Mouse (Mus musculus): ENCODE results near the gene Dact3. TPM values are rescaled to one million over a fixed set of nuclear protein-coding genes. Genes with fewer than 3 reads are reported as not detected.

Gene Dact3
- polyA plus RNA-seq, 1 experiment from 2014 or later: 1.5 TPM

GRCm38 (mm10) chr7:16859902-16860651, 15.0 kb upstream of the Dact3 start:
- WGBS (ENCODE audit: insufficient replicate concordance): 29% methylated on average over 5 of the region's 5 CpGs
- H3K27me3 ChIP-seq (replicated peaks): no peaks in the 10 kb centered on the region

GRCm38 (mm10) chr7:16867488-16867887, 7.6 kb upstream of the Dact3 start:
- 67% methylated on average over 3 of the region's 3 CpGs for WGBS (ENCODE audit: insufficient replicate concordance)
- H3K36me3 ChIP-seq: peaks cover 34% of the 10 kb centered on the region
- no peak overlapping the region for H3K4me2 ChIP-seq
- H3K9me3 ChIP-seq (replicated peaks): no peaks in the 10 kb centered on the region
- ATAC-seq: peak; percentile 36; the same call in 1 of the 2 replicates
- H3K4me3 ChIP-seq: no peak overlapping the region
- no peaks in the 10 kb centered on the region for H3K27me3 ChIP-seq (replicated peaks)
- no peak overlapping the region for H3K9ac ChIP-seq
- 0 out of 2 replicates have a peak overlapping the region, but pooled peaks have one; percentile 1 for H3K27ac ChIP-seq
- peaks cover 5% of the 10 kb centered on the region for H3K4me1 ChIP-seq

More at GRCm38 (mm10) chr7:16859902-16860651, 15.0 kb upstream of the Dact3 start:
- no peak overlapping the region for H3K27ac ChIP-seq
- 0 out of 2 replicates have a peak, but pooled peaks cover 2% of the 10 kb centered on the region for H3K4me1 ChIP-seq
- H3K9me3 ChIP-seq (replicated peaks): no peaks in the 10 kb centered on the region
- H3K4me2 ChIP-seq: no peak overlapping the region
- no peak overlapping the region for H3K4me3 ChIP-seq
- peaks cover 57% of the 10 kb centered on the region for H3K36me3 ChIP-seq
- no peak overlapping the region for H3K9ac ChIP-seq
- no peak for ATAC-seq

- Histone ChIP-seq H3K9ac (no peak overlapping the region), H3K4me3 (no peak overlapping the region), H3K4me1 (peaks cover 12% of the 10 kb centered on the region), H3K36me3 (peaks cover 24% of the 10 kb centered on the region), H3K27me3 (replicated peaks) (no peaks in the 10 kb centered on the region), H3K27ac (no peak overlapping the region), H3K4me2 (no peak overlapping the region), H3K9me3 (replicated peaks) (no peaks in the 10 kb centered on the region)
- WGBS (ENCODE audit: insufficient replicate concordance): 69% methylated on average over 16 of the region's 16 CpGs
- ATAC-seq: peak; percentile 49; the same call in 1 of the 2 replicates
Observed at GRCm38 (mm10) chr7:16869497-16869896, 5.6 kb upstream of the Dact3 start.

DNA sequence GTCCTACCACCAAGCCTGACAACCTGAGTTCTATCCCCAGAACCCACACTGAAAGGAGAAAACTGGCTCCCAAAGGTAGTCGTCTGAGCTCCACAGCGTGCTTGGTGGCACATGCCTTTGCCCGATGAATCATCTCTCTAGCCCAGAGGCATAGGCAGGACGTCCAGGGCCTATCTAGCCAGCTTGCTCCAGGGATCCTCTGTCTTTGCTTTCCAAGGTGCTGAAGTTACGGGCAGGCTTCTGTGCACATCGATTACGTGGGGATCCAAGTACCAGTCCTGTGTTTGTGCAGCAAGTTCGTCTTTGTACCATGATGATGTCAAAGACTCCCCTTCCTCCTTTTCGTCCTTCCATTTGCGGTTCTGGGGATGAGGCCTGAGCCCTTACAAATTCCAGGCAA, 3.5 kb upstream of the Dact3 start:
- Histone ChIP-seq H3K4me3 (no peak overlapping the region), H3K27me3 (replicated peaks) (peaks cover 13% of the 10 kb centered on the region), H3K9ac (no peak overlapping the region), H3K27ac (no peak overlapping the region), H3K36me3 (0 out of 2 replicates have a peak, but pooled peaks cover 9% of the 10 kb centered on the region), H3K4me2 (no peak overlapping the region), H3K9me3 (replicated peaks) (no peaks in the 10 kb centered on the region), H3K4me1 (peaks cover 24% of the 10 kb centered on the region)
- 77% methylated on average over 10 of the region's 10 CpGs for WGBS (ENCODE audit: insufficient replicate concordance)
- no peak for ATAC-seq

DNA sequence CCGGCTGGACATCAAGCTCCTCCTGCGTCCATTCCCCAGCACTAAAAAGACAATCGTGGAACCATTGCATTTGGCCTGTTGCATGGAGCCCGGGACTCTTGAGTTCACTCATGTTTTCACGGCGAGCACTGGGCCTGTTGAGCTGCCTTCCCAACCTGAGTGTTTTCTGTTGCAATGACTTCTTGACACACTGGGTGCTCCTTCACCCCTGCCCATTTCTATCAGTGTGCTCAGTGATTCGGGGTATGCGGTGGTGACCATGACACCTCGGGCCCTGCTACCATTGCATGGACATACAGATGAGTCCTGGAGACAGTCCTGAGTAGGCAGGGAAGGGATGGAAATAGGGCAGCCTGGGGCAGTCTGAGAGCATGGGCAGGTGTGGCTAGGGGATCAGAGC, 2.6 kb upstream of the Dact3 start:
- Histone ChIP-seq H3K36me3 (0 out of 2 replicates have a peak, but pooled peaks cover 9% of the 10 kb centered on the region), H3K4me3 (no peak overlapping the region), H3K9ac (no peak overlapping the region), H3K9me3 (replicated peaks) (no peaks in the 10 kb centered on the region), H3K4me2 (no peak overlapping the region), H3K4me1 (peaks cover 28% of the 10 kb centered on the region), H3K27me3 (replicated peaks) (peaks cover 18% of the 10 kb centered on the region), H3K27ac (no peak overlapping the region)
- no peak for ATAC-seq
- WGBS (ENCODE audit: insufficient replicate concordance): 78% methylated on average over 9 of the region's 9 CpGs

- Histone ChIP-seq H3K9me3 (replicated peaks) (no peaks in the 10 kb centered on the region), H3K4me3 (no peak overlapping the region), H3K27me3 (replicated peaks) (peaks cover 18% of the 10 kb centered on the region), H3K36me3 (0 out of 2 replicates have a peak, but pooled peaks cover 9% of the 10 kb centered on the region), H3K9ac (no peak overlapping the region), H3K4me2 (no peak overlapping the region), H3K27ac (no peak overlapping the region), H3K4me1 (peaks cover 28% of the 10 kb centered on the region)
- no peak for ATAC-seq
- WGBS (ENCODE audit: insufficient replicate concordance): 79% methylated on average over 4 of the region's 4 CpGs
Observed at GRCm38 (mm10) chr7:16873392-16873791, 1.7 kb upstream of the Dact3 start.

GRCm38 (mm10) chr7:16874190-16874589, 927 bp upstream of the Dact3 start:
- H3K9ac ChIP-seq: no peak overlapping the region
- 3% methylated on average over 17 of the region's 17 CpGs for WGBS (ENCODE audit: insufficient replicate concordance)

DNA sequence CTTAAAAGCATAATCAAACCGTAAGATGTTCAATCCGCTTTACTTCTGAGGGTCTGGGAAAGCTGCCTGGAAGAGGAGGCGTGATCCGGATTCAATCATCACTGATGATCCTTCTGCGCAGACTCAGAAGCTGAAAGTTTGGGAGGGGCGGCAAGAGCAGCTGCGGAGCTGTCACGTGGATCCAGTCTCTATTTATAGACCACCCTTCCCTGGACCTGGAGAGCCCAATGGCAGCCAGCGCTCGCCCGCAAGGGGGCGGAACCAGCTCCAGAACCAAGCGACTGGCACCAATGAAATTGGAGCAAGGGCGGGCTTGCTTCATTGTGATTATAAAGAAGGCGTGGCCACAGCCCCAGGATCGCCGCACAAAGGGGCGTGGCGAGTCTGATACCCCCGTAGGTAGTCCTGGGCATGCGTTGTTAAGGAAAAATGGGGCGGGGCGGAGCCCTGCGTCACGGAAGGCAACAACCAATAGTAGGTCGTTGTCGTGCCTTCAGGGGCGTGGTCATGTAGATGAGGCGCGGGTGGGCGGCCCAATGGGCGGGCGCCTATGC, 284 bp upstream of the Dact3 start:
- peak; percentile 95 for ATAC-seq
- Histone ChIP-seq H3K4me1 (peaks cover 31% of the 10 kb centered on the region), H3K9ac (peak overlapping the region; percentile 65), H3K27ac (peak overlapping the region; percentile 58), H3K4me3 (peak overlapping the region; percentile 65), H3K4me2 (peak overlapping the region; percentile 98), H3K9me3 (replicated peaks) (no peaks in the 10 kb centered on the region), H3K36me3 (0 out of 2 replicates have a peak, but pooled peaks cover 3% of the 10 kb centered on the region), H3K27me3 (replicated peaks) (peaks cover 22% of the 10 kb centered on the region)
- 2% methylated on average over 33 of the region's 33 CpGs for WGBS (ENCODE audit: insufficient replicate concordance)

More at GRCm38 (mm10) chr7:16874190-16874589, 927 bp upstream of the Dact3 start:
- H3K27me3 ChIP-seq (replicated peaks): peaks cover 21% of the 10 kb centered on the region
- H3K4me1 ChIP-seq: peaks cover 28% of the 10 kb centered on the region
- no peak for ATAC-seq
- H3K27ac ChIP-seq: peak overlapping the region; percentile 58
- no peaks in the 10 kb centered on the region for H3K9me3 ChIP-seq (replicated peaks)
- peak overlapping the region; percentile 98 for H3K4me2 ChIP-seq
- H3K36me3 ChIP-seq: 0 out of 2 replicates have a peak, but pooled peaks cover 9% of the 10 kb centered on the region
- H3K4me3 ChIP-seq: peak overlapping the region; percentile 65

DNA sequence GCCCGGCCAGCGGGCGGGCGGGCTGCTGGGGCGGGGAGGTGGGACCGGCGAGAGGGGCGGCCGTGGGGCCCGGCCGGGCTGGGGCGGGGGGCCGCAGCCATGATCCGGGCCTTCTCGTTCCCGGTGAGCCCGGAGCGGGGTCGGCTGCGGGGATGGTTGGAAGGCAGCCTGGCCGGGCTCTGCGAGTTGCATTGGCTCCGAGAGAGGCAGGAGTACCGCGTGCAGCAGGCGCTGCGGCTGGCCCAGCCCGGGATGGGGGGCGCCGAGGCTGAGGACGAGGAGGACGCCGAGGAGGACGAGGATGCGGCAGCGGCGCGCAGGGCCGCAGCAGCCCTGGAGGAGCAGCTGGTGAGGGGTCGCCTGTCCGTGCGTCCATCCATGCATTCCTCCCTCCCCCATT, 209 bp downstream of the Dact3 start:
- H3K4me3 ChIP-seq: peak overlapping the region; percentile 65
- no peaks in the 10 kb centered on the region for H3K9me3 ChIP-seq (replicated peaks)
- H3K4me2 ChIP-seq: peak overlapping the region; percentile 98
- H3K36me3 ChIP-seq: no peaks in the 10 kb centered on the region
- peak overlapping the region; percentile 65 for H3K9ac ChIP-seq
- peak overlapping the region; percentile 45 for H3K27ac ChIP-seq
- peaks cover 22% of the 10 kb centered on the region for H3K27me3 ChIP-seq (replicated peaks)
- WGBS (ENCODE audit: insufficient replicate concordance): 2% methylated on average over 34 of the region's 42 CpGs
- H3K4me1 ChIP-seq: peaks cover 36% of the 10 kb centered on the region
- peak; percentile 24 for ATAC-seq

- peak overlapping the region; percentile 65 for H3K9ac ChIP-seq
- no peaks in the 10 kb centered on the region for H3K36me3 ChIP-seq
- no peaks in the 10 kb centered on the region for H3K9me3 ChIP-seq (replicated peaks)
- H3K4me1 ChIP-seq: peaks cover 42% of the 10 kb centered on the region
- no peak overlapping the region for H3K27ac ChIP-seq
- WGBS (ENCODE audit: insufficient replicate concordance): 28% methylated on average over 11 of the region's 11 CpGs
- peaks cover 27% of the 10 kb centered on the region for H3K27me3 ChIP-seq (replicated peaks)
- peak overlapping the region; percentile 65 for H3K4me3 ChIP-seq
- no peak for ATAC-seq
- peak overlapping the region; percentile 98 for H3K4me2 ChIP-seq
Observed at GRCm38 (mm10) chr7:16876006-16876405, 889 bp downstream of the Dact3 start.

DNA sequence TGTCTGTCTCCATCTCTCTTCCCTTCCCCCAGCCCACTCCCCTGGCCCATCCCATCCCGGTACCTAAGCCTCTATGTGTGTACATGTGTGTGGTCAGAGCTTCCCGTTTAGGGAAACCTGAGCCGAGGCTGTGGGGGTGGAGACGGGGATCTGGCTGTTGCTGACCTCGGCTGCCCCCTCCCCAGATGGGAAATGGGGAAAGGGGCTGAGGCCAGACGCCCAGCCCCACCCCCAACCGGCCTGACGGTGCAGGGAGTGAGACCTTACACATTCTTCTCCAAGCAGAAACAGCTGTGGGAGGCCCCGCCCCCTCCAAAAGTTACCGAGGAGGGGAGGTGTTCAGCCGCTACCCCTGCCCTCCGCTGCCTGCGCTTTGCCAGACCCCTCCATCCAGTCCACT, 1.5 kb downstream of the Dact3 start:
- 9% methylated on average over 13 of the region's 13 CpGs for WGBS (ENCODE audit: insufficient replicate concordance)
- no peak for ATAC-seq
- Histone ChIP-seq H3K27me3 (replicated peaks) (peaks cover 33% of the 10 kb centered on the region), H3K4me1 (peaks cover 42% of the 10 kb centered on the region), H3K9ac (no peak overlapping the region), H3K27ac (no peak overlapping the region), H3K9me3 (replicated peaks) (no peaks in the 10 kb centered on the region), H3K4me3 (peak overlapping the region; percentile 65; the same call in 1 of the 2 replicates), H3K4me2 (peak overlapping the region; percentile 98), H3K36me3 (no peaks in the 10 kb centered on the region)

DNA sequence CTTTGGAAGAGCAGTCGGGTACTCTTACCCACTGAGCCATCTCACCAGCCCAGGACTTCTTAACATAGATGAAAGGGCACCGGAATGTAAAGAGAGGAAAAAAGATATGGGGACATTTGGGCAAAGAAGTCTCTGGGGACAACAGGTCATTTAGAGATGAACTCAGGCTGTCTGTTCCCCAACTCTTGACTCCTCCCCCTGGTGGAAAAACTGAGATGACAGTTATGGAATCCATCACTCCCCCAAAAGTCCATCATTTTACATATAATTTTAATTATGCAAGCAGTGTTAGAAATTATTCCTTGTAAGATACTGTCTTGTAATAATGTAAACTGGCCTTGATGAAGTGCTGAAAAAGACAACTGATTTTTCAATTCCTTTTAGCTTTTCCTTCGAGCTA, 2.6 kb downstream of the Dact3 start:
- Histone ChIP-seq H3K4me1 (peaks cover 42% of the 10 kb centered on the region), H3K4me2 (no peak overlapping the region), H3K27ac (no peak overlapping the region), H3K4me3 (no peak overlapping the region), H3K36me3 (no peaks in the 10 kb centered on the region), H3K27me3 (replicated peaks) (peaks cover 44% of the 10 kb centered on the region), H3K9me3 (replicated peaks) (no peaks in the 10 kb centered on the region), H3K9ac (no peak overlapping the region)
- 63% methylated on average over 3 of the region's 3 CpGs for WGBS (ENCODE audit: insufficient replicate concordance)
- ATAC-seq: no peak

All from liver, embryonic 12.5 days (tissue).